Mouse (Mus musculus) embryonic facial prominence, embryonic 13.5 days (tissue): ENCODE data around the gene Xkr8. TPM values are rescaled to one million over a fixed set of nuclear protein-coding genes. Genes with fewer than 3 reads are reported as not detected.
"Not testable (repeated sequence)": the region's sequence is repeated elsewhere in the genome, so short reads cannot be mapped to it uniquely, and the experiment has no call there.

ENCODE experiments used
- ATAC-seq: fragments of 200-750 bp; cut with Nextera tagmentation; 2 replicates; pipeline ENCODE4 v1.8.0; 2017; ENCODE audit warnings: low read depth; ENCODE audit not compliant: insufficient number of reproducible peaks, insufficient read depth, low FRiP score, low TSS enrichment
- H3K27ac ChIP-seq: fragments of 300-500 bp; sonication (generic); 2 replicates; pipeline ENCODE4 v1.5.1; 2015; ENCODE audit warnings: moderate library complexity, mild to moderate bottlenecking, inconsistent platforms
- H3K27me3 ChIP-seq: fragments of 300-500 bp; sonication (generic); 2 replicates; pipeline ENCODE4 v1.6.1; 2015; ENCODE audit warnings: mild to moderate bottlenecking, inconsistent platforms
- H3K36me3 ChIP-seq: fragments of 300-500 bp; sonication (generic); 2 replicates; pipeline ENCODE4 v1.6.1; 2015; ENCODE audit warnings: mild to moderate bottlenecking, inconsistent platforms
- H3K4me1 ChIP-seq: fragments of 300-500 bp; sonication (generic); 2 replicates; pipeline ENCODE4 v1.6.1; 2015; ENCODE audit warnings: inconsistent platforms
- H3K4me2 ChIP-seq: fragments of 300-500 bp; sonication (generic); 2 replicates; pipeline ENCODE4 v1.6.1; 2015; ENCODE audit warnings: moderate library complexity, mild to moderate bottlenecking, inconsistent platforms
- H3K4me3 ChIP-seq: fragments of 300-500 bp; sonication (generic); 2 replicates; pipeline ENCODE4 v1.5.1; 2015; ENCODE audit warnings: mild to moderate bottlenecking, inconsistent platforms
- H3K9ac ChIP-seq: fragments of 300-500 bp; sonication (generic); 2 replicates; pipeline ENCODE4 v1.6.1; 2015; ENCODE audit warnings: mild to moderate bottlenecking, inconsistent platforms
- H3K9me3 ChIP-seq: fragments of 300-500 bp; sonication (generic); 2 replicates; pipeline ENCODE4 v1.6.1; 2016; ENCODE audit warnings: inconsistent platforms
- WGBS: fragments of 180-500 bp; shearing (Covaris S2); methylation state at CpG from one replicate; pipeline ENCODE4 v1.1.7; 2015; ENCODE audit warnings: mixed read lengths; 5-methylcytosine and 5-hydroxymethylcytosine counted together
- polyA plus RNA-seq: library from polyadenylated mRNA; unstranded; fragments of >200 nt; fragmentation: Nextera tagmentation; extraction: Ambion mirVana; gene quantifications from 2 replicates; pipeline ENCODE4 v1.2.1, GENCODE M21; 2015

Xkr8 gene
- polyA plus RNA-seq = 6.0 and 7.6 TPM in 2 replicates

- peak within 1 kb of the TSS; percentile 89 for H3K4me2 ChIP-seq
- peak within 1 kb of the TSS; percentile 76 for H3K9ac ChIP-seq
- no peaks in the 10 kb centered on the region for H3K27me3 ChIP-seq
- H3K9me3 ChIP-seq = no peaks in the 10 kb centered on the region
- peaks cover 12% of the 10 kb centered on the region for H3K4me1 ChIP-seq
- peaks cover 11% of the 10 kb centered on the region for H3K36me3 ChIP-seq
- H3K4me3 ChIP-seq = peak within 1 kb of the TSS; percentile 65
- ATAC-seq = peak; percentile 88
- peak within 1 kb of the TSS; percentile 22; the same call in 1 of the 2 replicates for H3K27ac ChIP-seq
- WGBS = 2% methylated on average over 34 of the region's 34 CpGs
These were observed at the start of gene Xkr8 for GRCm38 (mm10) chr4:132732148-132732684. Xkr8 (minus strand) TSS chr4:132732546.

GRCm38 (mm10) chr4:132780288-132780687 lies 47.9 kb upstream of the Xkr8 start:
- Histone ChIP-seq H3K36me3 (peaks cover 45% of the 10 kb centered on the region), H3K9me3 (no peaks in the 10 kb centered on the region), H3K4me2 (no peak overlapping the region), H3K4me3 (no peak overlapping the region), H3K27ac (no peak overlapping the region), H3K9ac (no peak overlapping the region), H3K27me3 (no peaks in the 10 kb centered on the region), H3K4me1 (no peaks in the 10 kb centered on the region)
- no peak for ATAC-seq
- 87% methylated on average over 4 of the region's 4 CpGs for WGBS

GRCm38 (mm10) chr4:132778562-132779201 lies 46.3 kb upstream of the Xkr8 start:
- no peak for ATAC-seq
- Histone ChIP-seq H3K9me3 (no peaks in the 10 kb centered on the region), H3K4me2 (no peak overlapping the region), H3K27me3 (no peaks in the 10 kb centered on the region), H3K36me3 (peaks cover 60% of the 10 kb centered on the region), H3K4me1 (no peaks in the 10 kb centered on the region), H3K9ac (no peak overlapping the region), H3K4me3 (no peak overlapping the region), H3K27ac (no peak overlapping the region)
- WGBS = 91% methylated on average over 6 of the region's 6 CpGs

GRCm38 (mm10) chr4:132776764-132777163 lies 44.4 kb upstream of the Xkr8 start:
- 92% methylated on average over 5 of the region's 5 CpGs for WGBS

GRCm38 (mm10) chr4:132774905-132775304 lies 42.6 kb upstream of the Xkr8 start:
- Histone ChIP-seq H3K9ac (no peak overlapping the region), H3K27me3 (no peaks in the 10 kb centered on the region), H3K36me3 (peaks cover 97% of the 10 kb centered on the region), H3K4me3 (no peak overlapping the region), H3K9me3 (no peaks in the 10 kb centered on the region), H3K4me1 (no peaks in the 10 kb centered on the region), H3K27ac (no peak overlapping the region), H3K4me2 (no peak overlapping the region)
- 85% methylated on average over 3 of the region's 3 CpGs for WGBS
- no peak for ATAC-seq

More at GRCm38 (mm10) chr4:132776764-132777163, 44.4 kb upstream of the Xkr8 start:
- no peak overlapping the region for H3K4me2 ChIP-seq
- H3K4me1 ChIP-seq = no peaks in the 10 kb centered on the region
- no peak for ATAC-seq
- H3K9me3 ChIP-seq = no peaks in the 10 kb centered on the region
- peaks cover 79% of the 10 kb centered on the region for H3K36me3 ChIP-seq
- no peaks in the 10 kb centered on the region for H3K27me3 ChIP-seq
- no peak overlapping the region for H3K27ac ChIP-seq
- H3K9ac ChIP-seq = no peak overlapping the region
- no peak overlapping the region for H3K4me3 ChIP-seq

- H3K9me3 ChIP-seq = no peaks in the 10 kb centered on the region
- H3K4me2 ChIP-seq = no peak overlapping the region
- peaks cover 9% of the 10 kb centered on the region for H3K4me1 ChIP-seq
- H3K9ac ChIP-seq = no peak overlapping the region
- no peak overlapping the region for H3K4me3 ChIP-seq
- ATAC-seq = no peak
- no peaks in the 10 kb centered on the region for H3K27me3 ChIP-seq
- 90% methylated on average over 9 of the region's 9 CpGs for WGBS
- no peak overlapping the region for H3K27ac ChIP-seq
- H3K36me3 ChIP-seq = peaks cover 67% of the 10 kb centered on the region
These were observed 39.4 kb upstream of the Xkr8 start for GRCm38 (mm10) chr4:132771776-132772175.

- WGBS = under 1% methylated on average over 71 of the region's 71 CpGs
- Histone ChIP-seq H3K27me3 (no peaks in the 10 kb centered on the region), H3K36me3 (peaks cover 32% of the 10 kb centered on the region), H3K9ac (peak within 1 kb of the TSS; percentile 84), H3K9me3 (no peaks in the 10 kb centered on the region), H3K4me1 (peaks cover 9% of the 10 kb centered on the region), H3K4me3 (peak within 1 kb of the TSS; percentile 85), H3K27ac (peak within 1 kb of the TSS; percentile 55; the same call in 1 of the 2 replicates), H3K4me2 (peak within 1 kb of the TSS; percentile 75)
- ATAC-seq = peak; percentile 94
These were observed 35.8 kb upstream of the Xkr8 start, which contains the start of gene Rpa2 for GRCm38 (mm10) chr4:132767914-132768876. Rpa2 (plus strand) TSS chr4:132768332.

- H3K9me3 ChIP-seq, H3K27me3 ChIP-seq, H3K4me3 ChIP-seq, ATAC-seq, H3K27ac ChIP-seq, H3K4me1 ChIP-seq, H3K36me3 ChIP-seq, H3K4me2 ChIP-seq, H3K9ac ChIP-seq: not testable (repeated sequence)
- 81% methylated on average over 3 of the region's 3 CpGs for WGBS
These were observed 30.8 kb upstream of the Xkr8 start for GRCm38 (mm10) chr4:132763125-132763524.

GRCm38 (mm10) chr4:132762602-132763001 lies 30.3 kb upstream of the Xkr8 start:
- no peak overlapping the region for H3K9ac ChIP-seq
- H3K27ac ChIP-seq = no peak overlapping the region
- ATAC-seq = no peak
- no peak overlapping the region for H3K4me2 ChIP-seq
- H3K4me3 ChIP-seq = no peak overlapping the region
- no peaks in the 10 kb centered on the region for H3K9me3 ChIP-seq
- WGBS = 69% methylated on average over 6 of the region's 6 CpGs
- H3K36me3 ChIP-seq = no peaks in the 10 kb centered on the region
- H3K27me3 ChIP-seq = peaks cover 6% of the 10 kb centered on the region
- no peaks in the 10 kb centered on the region for H3K4me1 ChIP-seq

- Histone ChIP-seq H3K36me3 (no peaks in the 10 kb centered on the region), H3K4me1 (peaks cover 7% of the 10 kb centered on the region; the same call in 1 of the 2 replicates), H3K27me3 (peaks cover 10% of the 10 kb centered on the region), H3K4me3 (no peak overlapping the region), H3K9ac (no peak overlapping the region), H3K27ac (no peak overlapping the region), H3K9me3 (no peaks in the 10 kb centered on the region), H3K4me2 (no peak overlapping the region)
- no peak for ATAC-seq
- 59% methylated on average over 3 of the region's 3 CpGs for WGBS
These were observed 27.9 kb upstream of the Xkr8 start for GRCm38 (mm10) chr4:132760296-132760695.

GRCm38 (mm10) chr4:132757633-132758351 lies 25.4 kb upstream of the Xkr8 start:
- Histone ChIP-seq H3K9me3 (no peaks in the 10 kb centered on the region), H3K4me3 (no peak overlapping the region), H3K4me1 (peaks cover 7% of the 10 kb centered on the region; the same call in 1 of the 2 replicates), H3K4me2 (peak overlapping the region; percentile 92), H3K27ac (no peak overlapping the region), H3K27me3 (peaks cover 10% of the 10 kb centered on the region), H3K9ac (no peak overlapping the region; the same call in 1 of the 2 replicates), H3K36me3 (no peaks in the 10 kb centered on the region)
- WGBS = 81% methylated on average over 7 of the region's 7 CpGs
- ATAC-seq = no peak
